Mouse (Mus musculus) heart, adult 2 months (tissue): ENCODE data around the gene Dhh. TPM values are rescaled to one million over a fixed set of nuclear protein-coding genes. Genes with fewer than 3 reads are reported as not detected.
"Not testable (repeated sequence)": the region's sequence is repeated elsewhere in the genome, so short reads cannot be mapped to it uniquely, and the experiment has no call there.

ENCODE experiments used
- DNase-seq, 2 experiments: peaks; one replicate each; pipeline ENCODE4 v3.0.0; 2021
- H3K27ac ChIP-seq: fragments of 200-600 bp; 2 replicates; pipeline ENCODE4 v1.8.1; 2022
- H3K27me3 ChIP-seq: fragments of 200-500 bp; 2 replicates; pipeline ENCODE4 v1.6.1; 2012; ENCODE audit warnings: mild to moderate bottlenecking, low read length, inconsistent platforms, mixed read lengths; ENCODE audit not compliant: control insufficient read depth, insufficient read depth
- H3K36me3 ChIP-seq: fragments of 200-500 bp; 2 replicates; pipeline ENCODE4 v1.6.1; 2012; ENCODE audit warnings: low read length, inconsistent platforms; ENCODE audit not compliant: control insufficient read depth, insufficient read depth
- H3K4me1 ChIP-seq: fragments of 200-500 bp; 2 replicates; pipeline ENCODE4 v1.6.1; 2011; ENCODE audit warnings: low read length; ENCODE audit not compliant: control insufficient read depth, insufficient read depth
- H3K4me3 ChIP-seq: fragments of 200-600 bp; 2 replicates; pipeline ENCODE4 v1.8.1; 2022
- H3K79me2 ChIP-seq: fragments of 200-500 bp; replicated peaks from 2 replicates; pipeline ENCODE4 v1.6.1; 2012; ENCODE audit warnings: mild to moderate bottlenecking, inconsistent platforms, low read length, moderate library complexity, mixed read lengths; ENCODE audit not compliant: control insufficient read depth, insufficient read depth
- H3K9ac ChIP-seq: fragments of 200-500 bp; 2 replicates; pipeline ENCODE4 v1.6.1; 2012; ENCODE audit warnings: low read depth, mild to moderate bottlenecking, control low read depth, inconsistent platforms, low read length, mixed read lengths
- CTCF ChIP-seq: fragments of 200-600 bp; IDR thresholded peaks from 2 replicates; pipeline ENCODE4 v1.8.1; 2022; ENCODE audit warnings: antibody characterized with exemption, mild to moderate bottlenecking, moderate library complexity
- EP300 ChIP-seq: fragments of 200-500 bp; IDR thresholded peaks from 2 replicates; pipeline ENCODE4 v1.6.1; 2011; ENCODE audit warnings: low read depth, low read length, control low read depth; ENCODE audit not compliant: insufficient read depth
- POLR2A ChIP-seq: fragments of 200-500 bp; IDR thresholded peaks from 2 replicates; pipeline ENCODE4 v1.6.1; 2011; ENCODE audit warnings: mild to moderate bottlenecking, low read depth, low read length, control low read depth; ENCODE audit not compliant: insufficient read depth
- WGBS: fragments of 180-500 bp; shearing (Covaris S2); methylation state at CpG from one replicate; pipeline ENCODE4 v1.1.7; 2018; 5-methylcytosine and 5-hydroxymethylcytosine counted together
- intact Hi-C: fragments of 180-260 bp; cut with DNase I; formaldehyde crosslinking; loops from one replicate; pipeline ENCODE4 v1.15.1; 2025
- polyA plus RNA-seq: library from polyadenylated mRNA; depleted of rRNA; stranded (reverse); fragments of >200 nt; gene quantifications from 2 replicates; pipeline ENCODE4 v1.2.3, GENCODE M21; 2012
- total RNA-seq, 2 experiments: library from RNA; stranded (reverse); gene quantifications; 2 replicates each; pipeline ENCODE4 v1.2.3; 2021

The Dhh gene
- total and polyA plus RNA-seq, 3 experiments = 0.73 to 1.5 (median 0.94) TPM

DNA sequence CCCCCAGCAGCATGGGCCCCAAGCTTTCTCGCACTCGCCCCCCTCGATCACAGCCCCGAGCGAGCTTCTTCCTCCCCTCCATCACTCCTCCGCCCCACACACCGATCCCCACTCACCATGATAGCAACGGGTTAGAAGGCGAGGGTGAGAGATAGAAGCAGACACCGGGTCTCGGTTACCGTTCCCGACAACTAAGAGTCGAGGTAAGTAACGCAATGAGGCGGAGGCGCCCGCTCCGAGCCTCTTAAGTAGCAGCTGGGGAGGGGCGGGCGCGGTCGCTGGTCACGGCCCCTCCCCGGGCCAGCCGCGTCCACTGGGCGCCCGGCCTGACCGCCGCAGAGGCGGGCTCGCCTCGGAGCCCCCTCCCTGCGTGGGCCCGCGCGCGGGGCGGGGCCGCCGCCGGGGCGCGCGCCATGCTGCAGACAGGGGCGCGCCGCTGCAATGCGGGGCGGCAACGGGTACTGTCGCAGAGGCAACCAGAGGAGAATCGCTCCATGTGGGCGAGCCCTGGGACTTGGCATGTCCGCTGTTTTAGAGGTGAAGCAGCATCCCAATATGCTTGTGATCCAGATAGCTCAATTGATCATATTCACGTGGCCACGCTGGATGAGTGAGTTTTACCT lies 36.0 kb upstream of the Dhh start, which contains the start of gene Tuba1b:
Tuba1b (minus strand) TSS at position 349 of the 623 bp plus-strand sequence.
- H3K27ac ChIP-seq = peak within 1 kb of the TSS; percentile 95
- H3K9ac ChIP-seq = peak within 1 kb of the TSS; percentile 89
- no peaks in the 10 kb centered on the region for H3K79me2 ChIP-seq
- H3K4me3 ChIP-seq = peak within 1 kb of the TSS; percentile 90
- intact Hi-C loops = loop anchor here (1.0 to 2.0 kb wide), 3 partner anchors 18 to 59 kb away; partner anchors contain the start of genes Gm49450 and Tuba1a
- H3K36me3 ChIP-seq = peaks cover 6% of the 10 kb centered on the region
- peak; percentile 94 to 96 for DNase-seq
- H3K4me1 ChIP-seq = peaks cover 3% of the 10 kb centered on the region
- WGBS = under 1% methylated on average over 58 of the region's 58 CpGs
- TF ChIP-seq CTCF (peak; percentile 35), POLR2A (peak; percentile 96), EP300 (no peak)
- no peaks in the 10 kb centered on the region for H3K27me3 ChIP-seq

DNA sequence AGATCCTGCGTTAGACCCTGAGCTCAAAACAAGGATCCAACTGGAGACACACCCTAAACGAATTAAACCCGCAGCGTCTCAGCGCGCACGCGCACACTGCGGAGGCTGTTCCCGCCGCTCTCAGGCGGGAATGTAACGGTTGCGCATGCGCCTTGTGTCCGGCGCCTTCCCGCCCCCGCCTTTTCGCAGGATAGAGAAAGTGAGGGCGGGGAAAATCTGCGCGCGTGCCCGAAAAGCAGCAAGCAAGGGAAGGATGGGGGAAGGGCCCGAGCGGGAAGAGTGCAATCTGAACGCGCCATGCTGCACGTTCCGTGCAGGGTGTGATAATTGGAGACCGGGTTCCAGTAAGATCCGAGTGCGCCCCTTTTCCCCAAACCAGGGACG lies 35.5 kb upstream of the Dhh start:
- Histone ChIP-seq H3K9ac (peak overlapping the region; percentile 89), H3K27ac (peak overlapping the region; percentile 95), H3K36me3 (peaks cover 6% of the 10 kb centered on the region), H3K4me3 (peak overlapping the region; percentile 90), H3K79me2 (no peaks in the 10 kb centered on the region), H3K4me1 (peaks cover 3% of the 10 kb centered on the region), H3K27me3 (no peaks in the 10 kb centered on the region)
- TF ChIP-seq POLR2A = no peak
- no peak for TF ChIP-seq EP300
- no peak for TF ChIP-seq CTCF
- intact Hi-C loops = loop anchor here (1.0 to 2.0 kb wide), 3 partner anchors 19 to 59 kb away; partner anchors contain the start of genes Gm49450 and Tuba1a
- peak; percentile 93 to 97 for DNase-seq
- WGBS = under 1% methylated on average over 35 of the region's 35 CpGs

DNA sequence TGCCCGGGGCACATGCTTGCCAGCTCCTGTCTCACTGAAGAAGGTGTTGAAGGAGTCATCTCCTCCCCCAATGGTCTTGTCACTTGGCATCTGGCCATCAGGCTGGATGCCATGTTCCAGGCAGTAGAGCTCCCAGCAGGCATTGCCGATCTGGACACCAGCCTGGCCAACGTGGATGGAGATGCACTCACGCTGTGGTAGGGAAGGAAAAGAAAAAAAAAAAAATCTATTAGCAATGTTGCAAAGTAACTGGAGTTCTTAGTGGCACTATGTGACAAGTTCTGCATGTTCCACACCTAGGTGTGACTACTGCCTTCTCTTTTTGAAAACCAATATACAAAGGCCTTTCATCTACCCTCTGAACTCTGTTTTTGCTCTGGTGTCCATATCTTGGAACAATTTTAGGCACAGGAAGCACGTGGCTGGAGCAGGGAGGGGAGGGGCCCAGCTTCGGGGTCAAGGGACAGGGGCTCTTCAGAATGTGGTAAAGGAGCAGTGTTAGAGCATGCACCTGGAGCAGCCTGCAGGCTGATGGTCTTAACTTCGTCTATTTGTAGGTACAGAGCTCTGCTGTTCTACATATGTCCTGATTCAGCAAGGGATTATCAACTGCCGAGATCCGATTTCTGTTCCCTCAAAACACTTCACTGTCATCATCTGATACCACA lies 34.8 kb upstream of the Dhh start:
- H3K79me2 ChIP-seq, H3K36me3 ChIP-seq, H3K4me1 ChIP-seq, intact Hi-C loops, H3K27me3 ChIP-seq: not testable (repeated sequence)
- Histone ChIP-seq H3K9ac (peak overlapping the region; percentile 17; the same call in 1 of the 2 replicates), H3K27ac (peak overlapping the region; percentile 95), H3K4me3 (peak overlapping the region; percentile 90)
- peak in 1 of 2 experiments; percentile 28 for DNase-seq
- 0% methylated on average over 8 of the region's 9 CpGs for WGBS

DNA sequence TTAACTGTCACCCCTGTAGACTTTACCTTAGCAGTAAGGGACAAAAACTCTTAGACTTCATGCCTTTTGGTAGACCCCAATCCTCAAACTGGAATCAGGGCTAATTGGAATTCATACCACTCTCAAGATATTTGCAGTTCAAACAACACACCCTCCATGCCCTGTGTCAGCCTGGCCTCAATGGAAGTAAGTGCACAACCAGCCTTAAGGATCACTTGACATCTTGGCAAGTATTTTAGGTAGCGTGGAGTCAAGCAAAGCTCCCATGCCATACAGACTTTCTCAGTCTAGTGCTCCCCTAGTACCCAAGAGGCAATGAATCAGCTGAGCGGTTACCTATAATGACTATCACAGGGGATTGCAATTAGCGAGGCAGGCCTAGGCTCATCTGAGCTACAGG lies 32.7 kb upstream of the Dhh start:
- H3K79me2 ChIP-seq = no peaks in the 10 kb centered on the region
- TF ChIP-seq EP300 (no peak), CTCF (no peak), POLR2A (no peak)
- no peak overlapping the region for H3K27ac ChIP-seq
- intact Hi-C loops = no loop called here
- 74% methylated on average over 3 of the region's 3 CpGs for WGBS
- peaks cover 6% of the 10 kb centered on the region for H3K36me3 ChIP-seq
- no peak overlapping the region; the same call in 1 of the 2 replicates for H3K9ac ChIP-seq
- H3K4me1 ChIP-seq = peaks cover 8% of the 10 kb centered on the region
- H3K4me3 ChIP-seq = no peak overlapping the region
- DNase-seq = no peak
- H3K27me3 ChIP-seq = no peaks in the 10 kb centered on the region

DNA sequence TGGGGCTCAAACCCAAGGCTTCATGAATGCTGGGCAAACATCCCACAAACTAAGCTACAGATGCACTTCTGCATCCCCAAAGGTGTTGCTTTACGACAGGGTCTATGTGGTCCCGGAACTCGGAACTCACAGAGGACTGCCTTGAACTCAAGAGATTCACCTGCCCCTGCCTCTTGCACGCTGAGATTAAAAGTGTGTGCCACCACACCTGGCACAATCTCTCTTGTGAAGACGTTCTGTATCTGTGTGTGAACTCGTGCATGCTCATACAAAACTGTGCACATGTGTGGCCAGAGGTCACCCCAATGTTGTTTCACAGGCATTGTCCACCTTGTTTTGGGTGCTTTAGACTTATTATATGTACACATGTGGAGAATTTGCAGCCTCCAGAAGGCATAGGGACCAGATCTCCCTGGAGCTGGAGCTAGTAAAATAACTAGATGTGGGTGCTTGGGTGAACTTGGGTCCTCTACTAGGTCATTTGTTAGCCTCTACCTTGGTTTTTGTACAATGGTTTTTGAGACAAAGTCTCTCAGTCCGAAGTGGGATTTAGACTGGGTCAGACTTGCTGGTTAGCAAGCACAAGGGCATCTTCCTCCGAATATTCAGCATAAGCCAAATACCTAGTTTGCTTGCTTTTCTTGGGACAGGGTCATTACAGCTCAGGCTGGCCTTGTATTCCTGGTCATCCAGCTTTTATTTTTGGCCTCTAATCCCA lies 31.8 kb upstream of the Dhh start:
- intact Hi-C loops = no loop called here
- Histone ChIP-seq H3K27me3 (no peaks in the 10 kb centered on the region), H3K79me2 (no peaks in the 10 kb centered on the region), H3K4me3 (no peak overlapping the region), H3K27ac (no peak overlapping the region), H3K4me1 (peaks cover 8% of the 10 kb centered on the region), H3K36me3 (peaks cover 6% of the 10 kb centered on the region), H3K9ac (no peak overlapping the region)
- TF ChIP-seq POLR2A (no peak), CTCF (no peak), EP300 (no peak)
- WGBS = 52% methylated on average over 8 of the region's 8 CpGs
- DNase-seq = no peak
